Mouse (Mus musculus): ENCODE results near the gene Syt2.
A peak's percentile ranks its signal among the peaks of the same experiment; 100 is the strongest.

Syt2 gene

GRCm38 (mm10) chr1:134706549-134706948, 60.1 kb downstream of the Syt2 start:
- no peak for DNase-seq (ENCODE audit: low spot score)

- no peak for DNase-seq (ENCODE audit: low spot score)
Measured at GRCm38 (mm10) chr1:134707516-134707915, 61.0 kb downstream of the Syt2 start.

- DNase-seq (ENCODE audit: low spot score) = no peak
Measured at GRCm38 (mm10) chr1:134708274-134708673, 61.8 kb downstream of the Syt2 start.

DNA sequence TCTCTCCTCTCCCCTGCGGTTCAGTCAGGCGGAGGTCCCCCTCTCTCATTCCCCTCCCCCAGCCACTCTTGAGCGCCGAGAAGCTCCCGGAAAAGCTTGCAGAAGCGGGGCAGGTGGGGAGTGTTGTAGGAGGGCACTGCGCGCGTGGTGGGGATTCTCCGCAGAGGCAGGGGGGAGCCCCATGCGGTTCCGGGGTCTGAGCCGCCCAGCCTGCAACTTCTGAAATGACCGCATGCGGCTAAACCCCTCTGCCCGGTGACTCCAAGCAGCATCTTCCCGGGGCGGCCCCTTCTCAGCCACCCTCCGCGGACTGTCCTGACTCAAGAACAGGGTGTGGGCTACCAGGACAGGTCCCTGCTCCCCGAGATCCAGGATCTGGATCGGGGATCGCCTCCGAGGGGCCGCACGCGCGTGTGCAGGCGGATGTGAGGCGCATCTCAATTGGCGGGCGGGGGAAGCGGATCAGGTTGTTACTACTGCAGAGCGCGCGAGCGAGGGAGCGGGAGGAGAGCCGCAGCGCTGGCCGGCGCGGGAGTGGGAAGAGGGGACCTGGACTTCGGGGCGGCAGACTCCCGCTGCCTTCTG, 62.4 kb downstream of the Syt2 start:
- no peak for DNase-seq (ENCODE audit: low spot score)

GRCm38 (mm10) chr1:134709411-134710306, 63.2 kb downstream of the Syt2 start:
- no peak for DNase-seq (ENCODE audit: low spot score)

GRCm38 (mm10) chr1:134711061-134711460, 64.6 kb downstream of the Syt2 start:
- no peak for DNase-seq (ENCODE audit: low spot score)

DNA sequence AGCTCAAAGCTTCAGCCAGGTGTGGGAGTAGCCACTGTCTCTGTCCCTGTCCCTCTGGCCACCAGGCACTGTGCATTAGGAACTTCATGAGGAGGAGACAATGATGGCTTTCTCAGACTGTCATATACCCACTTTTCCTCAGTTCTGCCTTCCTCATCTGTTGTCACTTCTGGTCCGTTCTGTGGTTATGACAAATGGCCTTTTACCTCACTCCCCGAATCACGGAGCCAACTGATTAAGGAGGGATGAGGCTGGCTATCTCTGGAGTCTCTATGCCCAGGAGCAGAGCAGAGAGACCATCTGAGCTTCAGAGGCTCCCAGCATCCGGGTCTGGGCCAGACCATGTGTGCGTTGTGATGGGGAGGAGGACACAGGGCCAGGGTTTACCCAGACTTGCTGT, 65.2 kb downstream of the Syt2 start:
- no peak for DNase-seq (ENCODE audit: low spot score)

DNA sequence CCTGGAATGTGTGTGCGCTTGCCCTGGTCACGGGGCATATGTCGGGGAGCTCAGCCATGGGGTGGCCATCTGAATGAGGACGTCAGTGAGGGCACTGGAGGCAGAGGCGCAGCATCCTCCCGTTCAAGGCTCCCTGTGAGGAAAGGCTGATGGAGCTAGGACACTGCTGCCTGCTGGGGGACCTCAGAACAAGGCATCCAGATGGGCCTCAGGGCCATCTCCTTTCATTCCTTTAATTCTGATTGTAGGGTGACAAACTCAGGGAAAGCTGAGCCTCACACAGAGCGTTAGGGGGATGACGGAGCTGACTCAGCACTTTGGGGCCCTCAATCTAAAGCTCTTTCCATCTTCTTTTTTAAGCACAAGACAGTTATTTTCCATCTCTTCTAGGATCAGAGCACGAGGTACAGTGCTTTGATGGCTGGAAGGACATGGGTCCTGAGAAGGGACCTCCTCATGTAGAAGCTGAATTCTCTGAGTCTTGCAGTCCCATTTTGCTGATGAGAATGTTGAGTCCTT, 66.4 kb downstream of the Syt2 start:
- DNase-seq (ENCODE audit: low spot score) = no peak

DNA sequence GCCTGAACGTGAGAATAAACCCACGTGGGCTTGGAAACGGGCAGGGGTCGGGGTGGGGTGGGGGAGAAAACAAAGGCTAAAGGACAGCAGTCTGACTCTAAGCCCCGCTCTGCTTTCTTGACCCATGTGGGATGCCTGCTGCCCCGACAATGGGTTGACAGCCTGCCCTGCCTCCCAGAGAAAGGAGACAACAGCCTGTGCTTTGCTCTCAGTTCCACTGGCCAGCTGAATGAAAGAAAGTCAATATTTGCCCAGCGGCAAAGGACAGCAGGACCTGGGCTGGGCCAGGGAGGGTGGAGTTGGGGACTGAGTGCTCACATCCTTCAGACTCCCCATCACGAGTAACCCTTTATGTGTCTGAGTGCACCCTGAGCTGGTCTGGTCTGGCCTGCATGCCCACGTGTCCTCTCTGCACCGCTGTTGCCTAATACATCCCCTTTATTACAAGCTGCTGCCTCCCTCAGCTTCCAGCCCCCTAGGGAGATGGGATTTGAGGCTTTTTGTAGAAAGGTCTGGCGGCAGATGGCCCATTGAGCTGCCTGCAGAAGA, 67.0 kb downstream of the Syt2 start:
- no peak for DNase-seq (ENCODE audit: low spot score)

DNA sequence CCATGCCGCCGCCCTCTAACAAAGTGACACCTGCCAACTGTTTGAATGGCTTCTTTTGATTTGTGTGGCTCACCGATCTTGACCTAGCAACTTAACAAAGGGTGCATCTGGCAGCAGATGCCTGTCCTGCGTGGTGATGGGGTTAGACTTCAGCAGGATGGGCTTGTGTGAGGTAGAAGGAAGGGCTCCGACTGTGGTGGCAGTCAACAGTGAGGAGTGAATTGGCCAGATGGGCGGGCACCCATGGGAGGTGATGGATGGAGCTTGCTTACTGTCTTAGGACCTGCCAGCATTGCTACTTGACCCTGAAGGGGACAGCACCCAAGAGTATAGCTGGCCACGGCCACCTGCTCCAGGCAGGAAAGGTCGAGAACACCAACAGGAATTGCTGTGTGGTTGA, 67.7 kb downstream of the Syt2 start:
- DNase-seq (ENCODE audit: low spot score) = no peak

DNA sequence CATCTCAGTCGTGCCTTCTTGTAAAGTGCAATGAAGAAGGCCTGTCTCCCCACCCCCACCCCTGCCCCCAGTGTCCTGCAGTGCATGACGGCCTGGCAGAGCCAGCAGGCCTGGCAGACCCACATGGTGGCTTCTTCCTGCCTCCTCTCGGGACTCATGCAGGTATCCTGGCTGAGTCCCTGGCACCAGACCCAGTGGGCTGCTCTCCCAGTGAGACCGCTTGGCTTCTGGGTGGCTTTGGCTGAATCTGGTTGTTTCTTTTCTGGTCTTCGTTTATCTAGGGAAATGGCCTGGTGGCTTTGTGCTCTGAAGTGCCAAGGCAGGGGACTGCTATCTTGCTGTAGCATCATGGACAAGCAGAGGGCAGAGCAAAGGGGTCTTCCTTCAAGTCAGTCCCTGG, 68.6 kb downstream of the Syt2 start:
- DNase-seq (ENCODE audit: low spot score) = no peak

DNA sequence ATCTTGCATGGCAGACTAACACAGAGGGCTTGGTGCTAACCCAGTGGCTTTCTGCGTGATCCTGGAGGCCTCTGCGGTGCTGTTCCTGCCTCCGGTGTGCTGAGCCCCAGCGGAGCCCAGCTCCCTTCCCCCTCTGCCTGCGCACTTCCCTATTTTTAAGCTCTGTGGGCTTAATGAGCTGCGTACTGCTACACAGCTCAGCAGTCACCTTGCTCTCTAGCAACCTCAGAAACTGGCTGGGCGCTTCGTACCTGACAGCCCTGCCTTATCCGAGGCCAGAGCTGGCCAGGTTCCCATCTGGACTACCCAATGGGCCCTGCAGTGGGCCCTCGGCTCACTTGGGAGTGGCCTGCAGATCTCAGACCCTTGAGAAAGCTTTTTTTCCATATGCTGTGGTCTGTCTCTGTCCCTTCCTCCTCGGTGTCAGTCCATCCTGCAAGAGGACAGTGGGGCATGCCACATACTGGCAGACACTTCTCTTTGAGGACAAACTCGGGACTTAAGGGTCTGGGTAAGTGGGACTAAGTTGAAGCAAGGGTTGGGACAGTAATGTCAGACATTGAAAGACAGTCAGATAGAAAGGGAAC, 73.3 kb downstream of the Syt2 start:
- DNase-seq (ENCODE audit: low spot score) = peak; percentile 34

GRCm38 (mm10) chr1:134721486-134721885, 75.0 kb downstream of the Syt2 start:
- DNase-seq (ENCODE audit: low spot score) = no peak

DNA sequence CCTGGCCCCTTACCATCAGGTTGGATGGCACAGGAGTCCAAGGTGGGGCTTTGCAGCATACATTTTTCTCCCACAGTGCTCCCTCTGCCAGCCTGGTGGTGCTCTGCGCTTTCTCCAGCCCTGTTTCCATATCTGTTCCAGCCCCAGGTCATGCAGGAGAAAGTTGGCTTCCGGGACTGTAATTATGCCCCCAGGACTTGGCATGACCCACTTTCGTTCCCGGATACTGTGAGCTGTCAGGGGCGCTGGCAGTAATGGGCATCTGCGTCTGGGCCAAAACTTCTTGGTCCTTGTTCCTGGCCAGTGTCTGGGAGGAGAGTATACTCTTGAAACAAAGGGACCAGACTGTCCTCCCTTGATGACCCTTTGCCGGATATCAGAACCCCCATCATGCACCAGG, 76.4 kb downstream of the Syt2 start:
- no peak for DNase-seq (ENCODE audit: low spot score)

GRCm38 (mm10) chr1:134725276-134725675, 78.8 kb downstream of the Syt2 start:
- no peak for DNase-seq (ENCODE audit: low spot score)

- no peak for DNase-seq (ENCODE audit: low spot score)
Measured at GRCm38 (mm10) chr1:134726480-134726879, 80.0 kb downstream of the Syt2 start.

DNA sequence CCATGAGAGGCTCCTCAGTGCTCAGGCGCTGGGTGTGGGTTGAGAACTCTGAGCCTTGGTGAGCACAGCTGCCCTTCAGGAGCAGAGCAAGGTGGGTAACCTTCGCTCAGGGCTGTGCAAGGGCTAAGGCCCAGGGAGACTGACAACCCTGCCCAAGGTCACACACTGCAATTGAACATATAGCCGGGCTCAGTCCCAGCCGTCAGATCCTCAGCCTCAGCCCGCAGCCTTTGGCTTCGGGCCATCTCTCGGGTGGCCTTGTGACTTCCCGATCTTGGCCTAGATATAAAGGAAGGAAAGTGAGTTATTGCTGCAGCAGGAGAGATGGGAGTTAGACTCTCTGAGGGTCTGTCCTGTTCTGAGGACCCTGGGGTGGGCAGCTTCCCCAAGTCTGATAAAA, 80.8 kb downstream of the Syt2 start:
- no peak for DNase-seq (ENCODE audit: low spot score)

- DNase-seq (ENCODE audit: low spot score) = no peak
Measured at GRCm38 (mm10) chr1:134733659-134734058, 87.2 kb downstream of the Syt2 start.

DNA sequence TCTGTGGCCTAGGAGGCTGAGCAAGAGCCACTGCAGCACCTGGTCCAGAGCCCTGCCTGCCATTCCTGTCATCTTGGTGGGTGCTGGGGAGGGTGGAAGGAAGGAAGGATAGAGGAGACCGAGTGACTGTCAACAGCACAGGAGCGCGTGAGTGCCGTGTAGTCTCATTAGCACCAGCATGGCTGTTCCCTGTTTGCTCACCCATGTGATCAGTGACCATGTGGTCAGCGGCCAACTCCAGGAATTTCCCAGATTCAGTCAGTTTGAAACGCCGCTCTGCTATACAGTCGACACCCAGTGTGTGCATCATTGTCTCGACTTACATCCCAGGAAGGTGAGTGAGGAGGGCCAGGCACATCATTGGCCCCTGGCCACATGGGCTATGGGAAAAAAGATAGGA, 91.0 kb downstream of the Syt2 start:
- no peak for DNase-seq (ENCODE audit: low spot score)

DNA sequence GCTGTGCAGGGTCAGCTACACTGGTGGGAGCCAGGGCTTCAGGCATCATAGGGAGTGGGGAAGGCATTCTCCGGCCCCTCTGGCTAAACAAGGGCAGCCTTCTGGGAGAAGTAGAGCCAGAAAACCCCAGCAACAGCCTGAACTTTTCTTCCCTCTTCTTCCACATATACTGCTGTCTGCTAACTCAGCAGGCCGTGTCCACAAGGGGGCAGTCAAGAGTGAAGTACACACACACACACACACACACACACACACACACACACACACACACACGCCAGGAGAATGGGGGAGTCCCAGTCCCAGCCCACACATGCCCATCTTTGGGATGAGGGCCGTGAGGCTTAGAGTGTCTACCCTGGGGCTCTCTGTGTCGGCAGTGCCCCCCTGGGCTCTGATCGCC, 95.0 kb downstream of the Syt2 start:
- DNase-seq (ENCODE audit: low spot score) = no peak

DNA sequence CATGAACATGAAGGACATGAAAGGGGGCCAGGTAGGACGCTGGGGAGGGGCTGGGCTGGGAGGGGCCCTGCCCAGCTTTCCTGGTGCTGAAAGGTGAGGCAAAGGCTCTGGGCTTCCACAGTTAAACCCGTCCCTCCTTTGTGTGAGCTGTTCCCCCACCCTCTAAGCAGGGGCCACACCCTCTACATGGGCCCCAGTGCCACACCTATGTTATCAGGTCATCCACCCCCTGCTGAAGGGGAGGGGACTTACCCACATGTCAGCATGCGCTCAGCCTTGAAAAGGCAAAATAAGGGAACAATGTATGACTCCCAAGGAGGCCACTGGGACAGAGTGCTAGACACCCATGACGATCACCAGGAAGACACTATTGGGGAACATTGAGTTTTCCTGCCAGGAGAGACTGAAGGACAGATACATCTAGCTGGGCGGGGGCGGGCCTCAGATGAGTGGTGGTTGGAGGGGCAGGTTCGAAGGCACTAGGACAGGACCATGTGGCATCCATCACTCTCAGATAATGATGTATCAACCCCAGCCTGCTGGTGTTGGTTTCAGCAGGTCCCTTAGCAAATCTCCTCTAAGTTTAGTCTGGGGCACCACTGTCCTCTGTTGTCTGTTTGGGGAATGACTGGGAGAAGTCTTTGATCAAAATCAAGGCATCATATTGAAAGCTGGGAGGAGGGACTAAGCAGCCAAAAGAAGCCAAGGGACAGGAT, 95.6 kb downstream of the Syt2 start:
- no peak for DNase-seq (ENCODE audit: low spot score)

GRCm38 (mm10) chr1:134745648-134746047, 99.2 kb downstream of the Syt2 start:
- no peak for DNase-seq (ENCODE audit: low spot score)
